Mouse (Mus musculus): ENCODE measurements around the gene Tex45. TPM values are rescaled to one million over a fixed set of nuclear protein-coding genes. Genes with fewer than 3 reads are reported as not detected.

Tex45 gene
- not detected in 2 replicates for total RNA-seq (2021)
- long read RNA-seq = 0 reads

DNA sequence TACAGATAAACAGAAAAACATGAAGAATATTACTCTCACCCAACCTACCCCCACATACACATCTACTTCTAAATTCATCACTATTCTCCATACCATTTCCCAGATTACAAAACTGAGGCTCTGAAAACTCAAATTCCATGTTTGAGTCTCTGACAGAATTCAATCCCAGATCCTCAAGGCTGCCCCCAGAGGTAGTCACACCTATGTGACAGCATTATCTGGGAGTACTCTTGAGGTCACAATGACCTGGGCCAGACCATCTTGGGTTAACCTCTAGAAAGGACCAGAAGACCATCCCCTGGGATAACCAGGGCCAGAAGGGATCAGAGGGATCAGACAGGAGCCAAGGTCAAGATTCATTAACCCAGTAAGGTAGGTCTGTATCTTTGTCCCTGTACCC lies at the start of gene Tex45:
Tex45 (plus strand) TSS at position 301 of the 400 bp plus-strand sequence.
- no peak for DNase-seq

DNA sequence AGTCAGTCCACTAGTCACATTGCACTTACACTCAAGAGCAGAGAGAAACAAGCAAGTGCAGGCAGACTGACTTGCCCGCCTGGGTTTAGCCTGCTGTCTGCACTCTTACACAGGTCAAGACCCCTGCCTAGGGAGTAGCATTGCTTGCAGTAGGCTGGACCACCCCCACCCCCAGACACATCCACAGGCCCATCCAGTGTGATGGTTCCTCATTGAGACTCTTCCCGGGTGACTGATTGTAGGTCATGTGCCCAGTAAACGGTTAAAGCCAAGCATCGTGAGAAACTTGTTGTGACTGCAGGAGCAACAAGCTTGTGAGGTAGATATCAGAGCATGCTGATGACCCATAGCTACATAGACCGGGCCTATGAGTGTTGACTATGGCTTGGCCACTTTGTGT lies 49.2 kb upstream of the Tex45 start:
- no peak for DNase-seq

DNA sequence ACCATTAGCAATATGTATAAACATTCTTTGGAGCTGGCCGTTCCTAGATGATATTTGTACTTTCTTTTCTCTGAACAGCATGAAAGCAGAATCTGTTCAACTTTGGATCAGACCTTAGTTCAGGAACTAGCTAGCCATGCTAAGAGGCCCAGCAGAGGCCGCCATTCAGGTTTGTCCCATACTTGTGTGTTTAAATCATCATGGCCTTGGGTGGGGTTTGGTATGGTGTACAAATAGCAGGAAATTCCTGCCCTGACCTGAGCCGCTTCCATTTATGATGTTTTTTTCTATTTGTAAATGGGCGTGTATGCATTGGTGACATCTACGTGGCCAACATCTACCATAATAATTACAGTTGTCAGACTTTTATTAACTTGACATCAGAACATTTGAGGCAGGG lies 45.4 kb upstream of the Tex45 start:
- no peak for DNase-seq

DNA sequence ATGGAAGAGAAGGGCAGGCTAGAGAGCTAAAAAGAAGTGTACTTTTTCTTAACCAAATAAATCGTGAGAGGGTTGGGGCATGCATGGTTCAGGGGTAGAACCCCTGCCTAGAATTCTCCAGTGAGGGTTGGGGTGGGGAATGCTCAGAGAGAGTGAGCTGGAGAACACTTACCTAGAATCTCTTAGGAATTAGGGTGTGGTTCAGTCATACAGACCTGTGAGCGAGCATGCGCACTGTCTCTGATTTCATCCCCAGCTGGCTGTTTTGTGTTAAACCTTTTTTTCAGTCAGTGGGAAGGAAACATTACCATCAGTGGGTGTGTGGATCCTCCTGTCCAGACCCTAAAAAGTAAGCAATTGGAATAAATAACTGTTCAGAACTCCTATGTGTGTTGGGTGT lies 44.5 kb upstream of the Tex45 start:
- DNase-seq = no peak

DNA sequence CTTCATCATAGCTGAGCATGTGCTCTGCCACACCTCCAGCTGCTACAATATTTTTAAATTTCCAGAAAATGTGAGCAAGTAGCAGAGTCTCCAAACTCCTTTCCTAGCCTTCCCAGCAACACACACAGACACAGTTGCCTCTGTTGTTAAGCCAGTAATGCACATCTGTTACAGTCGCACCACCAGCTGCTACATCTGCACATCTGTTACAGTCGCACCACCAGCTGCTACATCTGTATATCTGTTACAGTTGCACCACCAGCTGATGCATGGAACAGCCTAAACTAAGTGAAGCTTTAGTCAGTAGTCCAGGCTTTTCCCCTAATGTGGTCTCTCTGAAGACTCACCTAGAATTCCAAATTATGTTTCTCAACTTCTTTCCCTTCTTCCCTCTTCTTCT lies 42.2 kb upstream of the Tex45 start:
- no peak for DNase-seq

DNA sequence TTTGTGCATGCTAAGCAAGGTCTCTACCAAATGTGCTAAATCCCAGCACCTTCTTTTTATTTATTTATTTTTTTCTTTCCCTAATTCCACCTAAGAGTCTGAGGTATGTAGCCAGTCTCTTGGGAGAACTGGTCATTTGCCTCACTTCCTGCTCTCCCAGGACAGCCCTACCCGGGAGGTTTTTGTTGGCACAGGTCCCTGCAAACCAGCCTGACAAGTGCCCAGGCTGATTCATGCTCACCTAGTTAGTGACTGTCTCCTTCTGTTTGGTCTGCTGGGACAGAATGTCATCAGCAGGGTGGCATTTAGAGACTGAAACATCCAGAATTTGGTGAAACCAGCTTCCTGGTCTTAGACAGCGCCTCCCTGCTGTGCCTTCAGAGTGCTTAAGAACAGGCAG lies 40.7 kb upstream of the Tex45 start:
- DNase-seq = peak; percentile 78

DNA sequence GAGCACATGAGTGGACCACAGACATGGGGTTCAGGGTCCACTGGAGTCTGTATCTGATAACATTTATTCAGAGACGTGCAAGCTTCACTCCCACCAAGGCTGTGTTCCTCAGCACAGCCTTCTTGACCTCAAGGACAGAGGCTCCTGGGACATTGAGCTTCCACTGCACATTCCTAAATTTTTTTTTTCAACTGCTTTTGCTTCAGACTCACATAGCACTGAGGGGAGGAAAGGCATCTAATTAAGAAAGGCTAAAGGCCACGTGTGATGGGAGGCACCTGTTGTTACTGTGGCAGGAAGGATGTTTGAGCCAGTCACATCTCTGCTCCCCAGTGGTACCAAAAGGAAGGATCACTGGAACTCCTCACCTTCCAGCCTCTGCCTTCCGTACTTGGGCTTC lies 39.5 kb upstream of the Tex45 start:
- DNase-seq = no peak

DNA sequence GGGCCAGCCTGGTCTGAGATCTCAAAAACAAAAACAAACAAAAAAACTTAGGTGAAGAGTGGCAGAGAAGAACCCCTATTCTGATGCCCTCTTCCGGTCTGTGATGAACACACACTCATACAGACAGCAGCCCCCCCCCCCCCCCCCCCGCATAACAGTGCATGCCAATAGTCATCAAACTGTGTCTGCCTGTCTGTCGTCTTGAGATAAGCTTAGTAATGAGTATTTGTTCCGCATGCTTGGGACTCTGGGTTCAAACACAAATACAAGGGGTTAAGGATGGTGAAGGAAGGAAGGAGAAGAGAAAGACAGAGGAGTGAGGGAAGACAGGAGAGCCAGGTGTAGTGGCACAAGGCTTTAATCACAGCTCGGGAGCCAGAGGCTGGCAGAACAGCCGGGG lies 34.2 kb upstream of the Tex45 start:
- no peak for DNase-seq

DNA sequence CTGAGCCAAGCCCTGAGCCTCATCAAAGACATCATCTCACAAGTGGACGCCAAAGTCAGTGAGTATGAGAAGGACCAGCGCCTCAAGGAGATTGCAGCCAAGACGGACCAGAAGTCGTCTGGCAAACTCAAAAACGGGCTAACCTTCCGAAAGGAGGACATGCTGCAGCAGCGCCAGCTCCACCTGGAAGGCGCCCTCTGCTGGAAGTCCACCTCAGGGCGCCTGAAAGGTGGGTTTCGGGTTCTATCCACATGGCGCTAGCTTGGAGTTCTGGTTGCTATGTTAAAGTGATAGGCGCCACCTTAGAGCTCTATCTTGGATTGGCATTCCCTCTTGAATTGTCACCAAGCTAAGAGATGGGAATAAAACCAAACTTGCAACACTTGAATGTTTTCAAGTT lies 31.2 kb upstream of the Tex45 start:
- DNase-seq = peak; percentile 21

DNA sequence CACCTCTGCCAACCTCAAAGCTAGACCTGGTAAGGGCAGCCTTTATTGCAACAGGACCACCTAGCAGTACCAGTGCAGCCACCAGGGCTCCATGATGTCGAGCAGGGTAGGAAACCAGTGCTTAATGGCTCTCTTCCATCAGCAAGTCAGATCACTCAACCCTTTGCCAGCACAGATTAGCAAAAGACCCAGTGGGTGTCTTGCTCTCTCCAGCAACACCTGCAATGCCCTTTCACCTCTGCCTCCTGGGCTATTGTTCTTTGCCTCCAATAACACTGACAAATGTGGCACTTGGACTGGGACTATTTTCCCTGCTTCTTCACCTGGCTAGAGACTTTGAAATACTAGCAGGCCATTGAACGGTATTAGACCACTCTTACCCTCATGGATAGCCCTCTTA lies 21.4 kb upstream of the Tex45 start:
- no peak for DNase-seq

DNA sequence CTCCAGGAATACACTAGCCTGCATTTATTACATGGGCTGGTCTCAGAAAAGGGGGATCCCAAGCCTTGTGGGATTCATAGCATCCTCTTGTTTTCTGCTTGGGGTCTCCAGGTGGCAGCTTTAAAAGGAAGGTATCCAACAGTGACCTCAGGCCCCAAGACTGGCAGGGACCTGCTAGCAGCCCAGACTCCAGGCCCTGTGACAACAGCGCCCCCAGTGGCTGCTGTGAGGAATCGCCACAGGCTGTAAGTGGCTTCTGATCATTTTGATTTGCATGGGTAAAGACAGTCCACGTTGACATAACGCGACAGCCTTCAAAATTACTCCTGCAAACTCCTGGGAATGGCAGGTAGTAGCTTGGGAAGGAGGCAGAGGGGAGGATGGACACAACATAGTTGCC lies 20.0 kb upstream of the Tex45 start:
- peak; percentile 73 for DNase-seq

DNA sequence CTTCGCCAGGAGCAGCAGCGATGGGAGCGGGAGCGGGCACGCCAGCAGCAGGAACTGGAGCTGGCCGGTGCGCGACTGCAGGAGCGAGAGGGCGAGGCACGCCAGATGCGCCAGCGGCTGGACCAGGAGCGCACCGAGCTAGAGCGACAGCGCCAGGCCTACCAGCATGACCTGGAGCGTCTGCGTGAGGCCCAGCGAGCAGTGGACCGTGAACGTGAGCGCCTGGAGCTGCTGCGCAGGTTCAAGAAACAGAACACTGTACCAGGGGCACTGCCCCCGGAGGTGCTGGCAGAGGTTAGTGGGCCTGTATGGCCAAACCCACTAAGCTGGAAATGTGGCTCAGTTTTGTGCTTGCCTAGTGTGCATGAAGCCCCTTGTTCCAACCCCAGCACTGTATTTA lies 18.7 kb upstream of the Tex45 start:
- no peak for DNase-seq

DNA sequence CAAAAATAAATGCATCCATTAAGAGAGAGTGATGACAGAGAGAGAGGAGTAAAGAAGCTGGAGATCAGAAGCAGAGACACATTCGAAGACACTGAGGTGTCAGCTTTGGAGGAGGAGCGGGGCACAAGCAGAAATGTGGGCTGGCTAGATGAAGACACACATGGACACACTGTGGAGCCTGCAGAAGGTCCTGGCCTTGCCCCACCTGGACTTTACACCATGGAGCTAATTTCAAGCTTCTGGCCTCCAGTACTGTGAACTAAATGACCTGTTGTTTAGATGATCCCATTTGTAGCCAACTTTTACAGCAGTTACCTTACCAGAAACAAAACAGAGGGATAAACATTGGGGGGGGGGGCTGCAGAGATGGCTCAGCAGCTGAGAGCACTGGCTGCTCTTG lies 7.4 kb upstream of the Tex45 start:
- DNase-seq = no peak

DNA sequence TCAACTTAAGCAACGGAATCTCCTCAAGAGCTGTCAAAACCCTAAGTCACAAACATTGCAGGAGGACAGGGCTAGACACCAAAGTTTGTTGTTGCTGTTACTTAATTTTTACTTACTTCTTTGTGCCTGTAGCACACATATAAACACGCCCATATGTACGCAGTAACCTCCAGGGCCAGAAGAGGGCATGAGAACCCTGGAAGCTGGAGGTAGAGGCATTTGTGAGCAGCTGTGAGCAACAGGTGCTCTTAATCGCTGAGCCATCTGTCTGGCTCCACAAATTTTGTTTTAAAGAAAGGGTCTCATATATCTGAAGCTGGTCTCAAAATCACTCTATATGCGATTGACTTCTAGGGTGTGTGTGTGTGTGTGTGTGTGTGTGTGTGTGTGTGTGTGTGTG lies 6.4 kb upstream of the Tex45 start:
- no peak for DNase-seq

DNA sequence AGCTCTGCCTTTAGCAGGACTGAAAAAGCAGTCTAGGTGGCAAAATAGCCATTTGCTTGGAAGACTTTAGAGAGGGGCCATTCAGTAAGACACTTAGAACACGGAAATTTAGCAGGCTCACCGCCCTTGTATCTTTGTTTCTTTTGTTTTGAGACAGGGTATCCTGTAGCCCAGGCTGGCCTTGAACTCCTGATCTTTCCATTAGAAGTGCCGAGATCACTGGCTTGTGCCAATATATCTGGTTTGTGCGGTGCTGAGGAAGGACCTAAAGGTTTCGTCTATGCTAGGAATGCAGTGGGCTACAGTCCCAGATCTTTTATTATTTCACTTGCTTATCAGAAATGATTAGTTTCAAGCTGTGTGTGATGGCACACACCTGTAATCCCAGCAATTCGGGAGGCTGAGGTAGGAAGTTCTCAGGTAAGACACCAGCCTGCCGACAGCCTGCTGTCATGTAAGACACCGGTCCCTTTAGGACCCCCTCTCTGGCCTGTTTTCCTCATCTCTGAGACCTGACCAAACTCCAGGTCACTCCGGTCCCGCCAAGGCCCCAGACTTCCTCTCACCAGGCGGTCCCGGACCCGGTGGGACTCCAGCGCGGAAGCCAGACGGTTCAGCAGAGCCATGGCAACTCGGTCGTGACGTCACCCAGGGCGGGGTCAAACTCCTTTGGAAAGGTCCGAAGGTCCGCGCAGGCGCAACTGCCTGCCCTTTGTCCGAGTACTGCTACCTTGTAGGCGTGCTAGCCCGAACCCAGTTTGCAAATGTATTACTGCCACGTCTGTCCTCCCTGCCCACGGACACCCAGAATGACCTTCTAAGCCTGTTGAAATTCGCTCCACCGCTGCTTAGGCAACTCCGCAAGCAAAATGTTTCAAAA lies 3.4 kb upstream of the Tex45 start, which contains the start of gene Pex11g:
Pex11g (minus strand) TSS at position 675 of the 880 bp plus-strand sequence.
- DNase-seq = peak; percentile 100

DNA sequence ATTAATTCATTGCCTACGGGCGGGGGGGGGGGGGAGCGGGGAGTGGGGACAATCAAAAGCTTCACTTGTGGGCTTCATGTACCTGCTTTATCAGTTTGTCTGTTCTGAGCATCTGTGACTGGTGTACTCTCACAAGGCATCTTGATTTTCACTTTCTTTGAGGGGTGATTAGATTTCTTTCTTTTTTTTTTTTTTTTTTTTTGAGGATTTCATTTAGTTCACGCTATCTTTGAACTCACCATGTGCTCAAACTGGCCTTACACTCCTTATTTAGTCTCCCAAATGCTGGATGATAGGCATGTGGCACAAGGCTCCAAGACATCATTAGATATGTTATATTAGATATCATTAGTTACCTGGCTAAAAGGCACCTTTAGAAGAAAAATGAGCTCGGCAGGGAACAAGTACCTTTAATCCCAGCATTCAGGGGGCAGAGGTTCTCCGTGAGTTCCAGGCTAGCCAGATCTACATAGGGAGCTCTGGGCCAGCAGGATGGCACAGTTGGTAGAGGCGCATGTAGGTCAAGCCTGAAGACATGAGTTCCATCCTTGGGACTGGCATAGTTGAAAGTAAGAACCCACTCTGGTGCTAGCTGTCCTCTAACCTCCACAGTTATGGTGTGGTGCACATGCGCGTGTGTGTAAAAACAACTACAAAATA lies 2.6 kb upstream of the Tex45 start:
- no peak for DNase-seq

DNA sequence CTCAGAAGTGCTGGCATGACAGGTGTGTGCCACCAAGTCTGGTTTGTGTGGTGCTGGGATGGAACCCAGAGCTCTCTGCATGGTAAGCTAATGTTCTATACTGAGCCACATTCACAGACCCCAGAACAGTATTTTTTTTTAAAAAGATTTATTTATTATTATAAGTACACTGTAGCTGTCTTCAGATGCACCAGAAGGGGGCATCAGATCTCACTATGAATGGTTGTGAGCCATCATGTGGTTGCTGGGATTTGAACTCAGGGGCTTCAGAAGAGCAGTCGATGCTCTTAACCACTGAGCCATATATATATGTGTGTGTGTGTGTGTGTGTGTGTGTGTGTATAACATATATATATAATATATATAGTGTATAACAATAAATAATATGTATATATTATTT lies 1.8 kb upstream of the Tex45 start:
- DNase-seq = no peak

DNA sequence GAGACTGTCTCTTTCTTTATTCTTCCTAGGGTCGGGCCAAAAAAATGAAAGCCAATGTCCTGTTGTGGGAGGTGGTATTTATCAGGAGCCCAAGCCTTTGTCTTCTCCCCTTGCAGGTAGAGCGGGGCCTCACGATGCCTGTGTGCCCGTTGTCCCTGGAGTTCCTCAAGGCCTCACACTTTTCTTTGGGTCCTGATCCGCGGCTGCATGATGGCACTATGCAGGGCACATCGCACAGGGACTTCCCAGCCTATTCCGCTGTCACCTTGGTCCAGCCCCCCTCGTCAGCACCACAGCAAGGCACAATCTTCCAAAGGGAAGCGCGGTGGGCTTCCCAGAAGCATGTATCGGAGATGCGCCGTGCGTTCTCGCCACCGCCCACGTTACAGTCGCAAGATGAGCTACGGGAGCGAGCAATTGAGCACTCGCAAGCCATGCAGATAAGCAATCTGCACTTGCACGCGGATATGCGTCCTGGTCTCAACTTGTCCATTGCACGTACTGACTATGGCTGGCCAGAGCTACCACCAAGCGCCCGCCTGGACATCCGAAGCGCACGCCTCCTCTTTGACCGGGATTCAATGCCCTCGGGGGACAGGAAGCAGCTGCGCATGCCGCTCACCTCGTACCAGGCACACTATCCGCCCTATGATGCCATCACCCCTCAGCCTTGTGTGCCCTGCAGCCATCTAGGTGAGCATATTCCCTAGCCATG lies 5.2 kb downstream of the Tex45 start:
- DNase-seq = no peak

DNA sequence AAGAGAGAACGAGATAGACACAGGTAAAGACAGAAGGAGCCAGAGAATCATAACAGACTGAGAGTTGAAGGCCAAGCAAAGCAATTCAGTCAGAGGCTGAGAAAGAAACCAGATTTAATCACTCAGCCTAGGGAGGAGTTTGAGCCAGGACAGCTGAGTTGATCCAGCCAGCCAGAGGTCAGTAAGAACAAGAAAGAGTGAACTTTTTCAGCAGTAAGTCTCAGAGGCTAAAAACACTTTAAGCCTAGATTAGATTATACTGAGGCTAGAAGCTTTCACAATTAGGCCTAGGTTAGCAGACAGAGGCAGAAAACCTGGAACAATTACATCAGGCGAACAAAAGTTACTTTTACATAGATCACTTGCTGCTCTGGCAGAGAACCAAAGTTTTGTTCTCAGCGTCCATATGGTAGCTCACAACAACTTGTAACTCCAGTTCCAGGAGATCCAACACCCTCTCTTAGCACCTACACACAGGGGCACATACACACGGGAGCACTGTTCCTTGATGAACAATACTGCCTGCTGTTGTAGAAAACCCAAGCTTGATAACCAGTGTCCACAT lies 9.6 kb downstream of the Tex45 start:
- DNase-seq = no peak

DNA sequence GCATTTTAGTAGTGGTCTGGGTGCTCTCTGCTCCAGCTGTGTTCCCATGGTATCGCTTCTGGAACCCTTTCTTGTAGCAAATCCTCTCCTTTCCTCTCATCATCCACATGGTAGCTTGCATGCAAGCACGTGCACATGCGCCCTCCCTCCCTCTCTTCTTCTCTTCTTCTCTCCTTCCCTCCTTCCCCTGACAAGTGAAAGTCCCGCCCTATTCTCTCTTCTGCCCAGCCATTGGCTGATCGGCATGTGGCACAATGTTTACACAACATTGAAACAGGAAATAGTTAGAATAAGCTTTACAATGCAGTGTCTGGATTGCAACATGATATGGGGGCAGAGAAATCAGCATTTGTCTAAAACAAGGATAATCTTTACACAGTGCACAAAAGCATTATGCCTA lies 10.9 kb downstream of the Tex45 start:
- DNase-seq = no peak

DNA sequence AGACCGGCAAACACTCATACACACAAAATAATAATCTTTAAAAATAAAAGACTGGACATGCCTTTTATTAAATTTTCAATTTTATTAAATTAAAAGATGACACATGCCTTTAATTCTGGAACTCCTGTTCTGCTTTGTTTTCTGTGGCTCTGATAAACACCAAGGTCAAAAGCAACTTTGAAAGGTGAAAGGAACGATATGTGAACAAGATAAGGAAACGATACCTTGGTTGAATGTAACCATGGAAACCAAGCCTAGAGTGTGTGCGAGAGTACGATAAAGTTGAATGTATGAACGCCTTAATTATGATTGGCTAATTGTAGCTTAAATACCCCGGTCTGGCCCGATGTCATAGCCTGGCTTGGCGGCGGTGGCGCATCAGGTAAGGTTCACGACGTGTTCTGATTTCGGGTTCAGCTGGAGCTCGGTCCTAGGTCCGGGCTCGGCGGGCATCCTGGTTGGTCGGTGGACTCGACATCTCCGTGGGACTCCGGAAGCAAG lies 11.6 kb downstream of the Tex45 start:
- no peak for DNase-seq

DNA sequence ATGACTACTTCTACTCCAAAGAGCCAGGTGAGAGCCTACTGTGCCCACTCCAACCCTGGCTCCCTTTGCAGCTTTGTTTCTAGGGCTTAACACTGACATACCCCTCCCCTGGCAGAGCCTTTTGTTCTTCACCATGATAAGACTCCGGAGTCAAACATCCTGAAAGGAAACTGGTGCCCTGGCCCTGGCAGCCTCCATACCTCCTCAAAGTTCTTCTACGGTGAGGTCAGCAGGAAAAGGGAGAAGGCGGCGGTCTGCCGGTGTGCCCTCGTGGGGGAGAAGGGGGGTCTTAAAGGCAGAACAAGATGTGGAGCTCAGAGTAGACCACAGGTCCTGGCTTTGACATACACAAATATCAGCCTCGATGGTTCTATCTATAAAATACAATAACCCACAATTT lies 12.9 kb downstream of the Tex45 start:
- no peak for DNase-seq

DNA sequence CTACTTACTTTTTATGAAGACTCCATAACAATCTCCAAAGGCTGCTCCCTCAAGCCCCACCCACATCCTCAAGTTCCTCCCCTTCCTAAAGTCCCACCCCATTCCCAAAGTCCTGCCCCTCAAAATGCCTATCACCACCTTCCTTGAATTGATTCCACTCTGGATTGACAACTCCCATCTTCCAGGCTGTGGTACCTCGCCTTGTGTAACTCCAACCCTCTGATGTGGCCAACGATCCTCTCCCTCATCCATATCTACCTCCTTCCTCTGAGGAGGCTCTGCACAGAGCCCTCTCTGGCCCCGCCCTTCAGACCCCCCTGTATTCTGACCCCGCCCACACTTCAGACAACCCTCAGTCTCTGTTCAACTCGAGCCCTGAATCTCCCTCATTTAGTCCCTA lies 14.5 kb downstream of the Tex45 start:
- DNase-seq = no peak
